Mouse (Mus musculus): ENCODE data around the gene Rab25. TPM values are rescaled to one million over a fixed set of nuclear protein-coding genes. Genes with fewer than 3 reads are reported as not detected.
A peak's percentile ranks its signal among the peaks of the same experiment; 100 is the strongest.

Rab25 gene
- polyA plus RNA-seq, 1 experiment from 2014 or later = 79.5 TPM

DNA sequence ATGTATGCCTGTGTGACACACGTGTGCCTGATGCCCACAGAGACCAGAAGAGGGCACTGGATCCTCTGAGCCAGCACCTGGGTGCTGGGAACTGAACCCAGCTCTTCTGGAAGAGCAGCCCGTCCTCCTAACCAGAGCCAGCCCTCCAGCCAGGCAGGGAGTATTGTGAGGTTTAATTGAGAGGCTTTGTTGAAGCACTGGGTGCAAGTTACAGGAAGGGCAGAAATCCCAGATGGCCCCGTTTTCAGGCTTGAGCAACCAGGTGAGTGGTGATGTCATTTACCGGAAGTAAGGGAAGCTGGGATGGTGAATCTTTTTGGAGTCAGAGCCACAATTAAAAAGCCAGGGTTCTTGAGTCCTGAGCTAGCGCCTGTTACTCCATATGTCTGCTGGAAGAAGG lies 23.1 kb downstream of the Rab25 start:
- H3K4me2 ChIP-seq (replicated peaks; ENCODE audit: low read depth) = no peak overlapping the region
- H3K27ac ChIP-seq (ENCODE audit: low read depth, low read length) = no peak overlapping the region
- H3K4me3 ChIP-seq (ENCODE audit: low read depth, low read length) = no peak overlapping the region
- no peaks in the 10 kb centered on the region for H3K9me3 ChIP-seq (ENCODE audit: control insufficient read depth)
- no peaks in the 10 kb centered on the region; the same call in 1 of the 2 replicates for H3K36me3 ChIP-seq (ENCODE audit: control insufficient read depth, insufficient read depth)
- H3K4me1 ChIP-seq (replicated peaks; ENCODE audit: control insufficient read depth, insufficient read depth, low read length) = no peaks in the 10 kb centered on the region
- no peak overlapping the region for H3K9ac ChIP-seq (ENCODE audit: low read depth, low read length)
- TF ChIP-seq CTCF (IDR thresholded peaks at IDR 0.05; ENCODE audit: low read depth) = no peak
- ATAC-seq = no peak
- H3K27me3 ChIP-seq (replicated peaks; ENCODE audit: control insufficient read depth, insufficient read depth, low read length) = no peaks in the 10 kb centered on the region
- 84% methylated on average over 5 of the region's 5 CpGs for WGBS

DNA sequence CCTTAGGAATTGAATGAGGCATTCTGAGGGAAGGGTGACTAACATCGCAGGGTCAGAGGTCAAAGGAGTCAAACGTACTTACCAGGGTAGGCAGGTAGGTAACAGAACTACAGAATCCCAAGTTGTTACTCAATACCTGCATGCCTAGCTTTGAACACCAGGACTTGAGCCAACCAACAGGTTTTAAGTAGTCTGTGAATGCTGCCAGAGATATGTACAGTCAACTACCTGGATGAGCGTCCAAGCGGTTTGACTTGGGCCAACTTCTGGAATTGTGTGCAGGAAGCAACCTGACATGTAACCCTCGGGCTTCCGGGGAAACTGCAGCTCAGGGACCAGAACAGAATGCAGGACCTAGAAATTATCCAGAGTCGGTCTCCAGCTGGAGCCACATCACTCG lies 25.1 kb downstream of the Rab25 start:
- H3K36me3 ChIP-seq (ENCODE audit: control insufficient read depth, insufficient read depth) = no peaks in the 10 kb centered on the region; the same call in 1 of the 2 replicates
- no peak for TF ChIP-seq CTCF (IDR thresholded peaks at IDR 0.05; ENCODE audit: low read depth)
- H3K27ac ChIP-seq (ENCODE audit: low read depth, low read length) = no peak overlapping the region
- no peak overlapping the region for H3K9ac ChIP-seq (ENCODE audit: low read depth, low read length)
- WGBS = 80% methylated on average over 8 of the region's 8 CpGs
- H3K27me3 ChIP-seq (replicated peaks; ENCODE audit: control insufficient read depth, insufficient read depth, low read length) = no peaks in the 10 kb centered on the region
- no peak overlapping the region for H3K4me2 ChIP-seq (replicated peaks; ENCODE audit: low read depth)
- no peak for ATAC-seq
- H3K4me3 ChIP-seq (ENCODE audit: low read depth, low read length) = no peak overlapping the region
- no peaks in the 10 kb centered on the region for H3K4me1 ChIP-seq (replicated peaks; ENCODE audit: control insufficient read depth, insufficient read depth, low read length)
- no peaks in the 10 kb centered on the region for H3K9me3 ChIP-seq (ENCODE audit: control insufficient read depth)

DNA sequence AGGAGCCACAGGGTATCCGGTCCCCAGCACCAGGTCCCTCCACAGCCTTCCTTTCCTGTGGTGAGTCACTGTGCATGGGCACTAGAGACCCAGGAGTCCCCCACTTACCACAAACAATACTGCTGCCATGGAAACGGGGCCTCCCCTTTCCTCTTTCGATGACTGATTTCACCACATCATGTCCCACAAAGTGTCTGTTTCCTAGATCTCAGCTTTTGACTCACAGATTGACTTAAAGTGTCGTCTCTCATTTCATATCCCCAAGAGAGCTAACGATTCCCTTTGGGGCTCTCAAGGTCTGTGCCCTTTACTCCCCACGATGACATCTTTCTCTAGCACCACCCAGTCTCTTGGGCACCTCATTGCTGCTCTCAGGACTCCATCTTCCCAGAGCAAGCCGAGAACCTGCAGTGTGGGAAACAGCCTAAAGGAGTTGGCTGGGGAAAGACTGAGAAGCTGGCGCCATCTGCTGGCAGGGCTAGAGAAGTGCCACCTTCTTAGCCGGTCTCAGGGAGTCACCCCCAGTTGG lies 26.2 kb downstream of the Rab25 start:
- ATAC-seq = peak; percentile 41; the same call in 1 of the 2 replicates
- Histone ChIP-seq H3K27ac (ENCODE audit: low read depth, low read length) (no peak overlapping the region), H3K9ac (ENCODE audit: low read depth, low read length) (no peak overlapping the region), H3K4me1 (replicated peaks; ENCODE audit: control insufficient read depth, insufficient read depth, low read length) (no peaks in the 10 kb centered on the region), H3K4me2 (replicated peaks; ENCODE audit: low read depth) (no peak overlapping the region), H3K27me3 (replicated peaks; ENCODE audit: control insufficient read depth, insufficient read depth, low read length) (no peaks in the 10 kb centered on the region), H3K9me3 (ENCODE audit: control insufficient read depth) (no peaks in the 10 kb centered on the region), H3K36me3 (ENCODE audit: control insufficient read depth, insufficient read depth) (no peaks in the 10 kb centered on the region; the same call in 1 of the 2 replicates), H3K4me3 (ENCODE audit: low read depth, low read length) (no peak overlapping the region)
- WGBS = 39% methylated on average over 9 of the region's 9 CpGs
- TF ChIP-seq CTCF (IDR thresholded peaks at IDR 0.05; ENCODE audit: low read depth) = peak; percentile 98

DNA sequence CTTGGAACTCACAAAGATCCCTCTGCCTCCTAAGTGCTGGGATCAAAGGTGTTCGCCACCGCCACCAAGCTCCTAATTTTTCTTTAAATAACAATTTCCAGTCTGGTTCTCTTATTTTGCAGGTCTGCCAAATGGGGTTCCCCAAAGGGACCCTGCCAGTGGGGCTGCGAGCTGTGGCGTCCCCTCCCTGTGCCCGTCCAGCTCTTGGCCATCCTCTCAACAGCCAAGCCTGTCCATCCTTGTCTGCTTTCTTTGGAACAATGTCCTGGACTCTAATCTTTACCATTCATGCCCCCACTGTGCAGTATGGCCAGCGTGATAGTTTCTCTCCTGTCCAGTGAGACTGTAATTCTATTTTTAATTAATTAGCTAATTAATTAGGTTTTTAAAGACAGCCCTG lies 26.9 kb downstream of the Rab25 start:
- Histone ChIP-seq H3K36me3 (ENCODE audit: control insufficient read depth, insufficient read depth) (no peaks in the 10 kb centered on the region; the same call in 1 of the 2 replicates), H3K4me3 (ENCODE audit: low read depth, low read length) (no peak overlapping the region), H3K27ac (ENCODE audit: low read depth, low read length) (no peak overlapping the region), H3K4me1 (replicated peaks; ENCODE audit: control insufficient read depth, insufficient read depth, low read length) (no peaks in the 10 kb centered on the region), H3K27me3 (replicated peaks; ENCODE audit: control insufficient read depth, insufficient read depth, low read length) (no peaks in the 10 kb centered on the region), H3K9ac (ENCODE audit: low read depth, low read length) (no peak overlapping the region), H3K9me3 (ENCODE audit: control insufficient read depth) (no peaks in the 10 kb centered on the region), H3K4me2 (replicated peaks; ENCODE audit: low read depth) (no peak overlapping the region)
- no peak for TF ChIP-seq CTCF (IDR thresholded peaks at IDR 0.05; ENCODE audit: low read depth)
- ATAC-seq = no peak
- 90% methylated on average over 6 of the region's 6 CpGs for WGBS

DNA sequence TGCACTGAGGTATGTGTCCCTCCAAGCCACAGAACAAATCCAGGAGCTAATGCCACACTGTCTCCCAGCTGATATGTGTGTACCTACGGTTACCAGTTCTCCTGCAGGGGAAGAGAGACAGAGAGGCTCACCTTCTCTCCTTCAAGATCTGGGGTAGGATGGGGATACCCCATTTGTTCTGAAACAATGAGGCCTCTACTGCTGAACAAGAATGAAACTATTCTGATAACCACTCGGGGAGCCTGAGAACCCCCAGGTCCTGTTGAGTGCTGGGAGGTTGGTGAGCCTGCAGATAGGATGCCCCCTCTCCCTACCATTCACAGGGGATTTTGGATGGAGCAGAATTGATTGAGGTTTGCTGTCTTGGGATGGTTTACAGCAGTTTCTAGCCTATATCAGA lies 28.0 kb downstream of the Rab25 start:
- no peak overlapping the region for H3K4me2 ChIP-seq (replicated peaks; ENCODE audit: low read depth)
- H3K9me3 ChIP-seq (ENCODE audit: control insufficient read depth) = no peaks in the 10 kb centered on the region
- no peaks in the 10 kb centered on the region; the same call in 1 of the 2 replicates for H3K36me3 ChIP-seq (ENCODE audit: control insufficient read depth, insufficient read depth)
- ATAC-seq = no peak
- 0 out of 2 replicates have a peak, but pooled peaks cover 7% of the 10 kb centered on the region for H3K4me1 ChIP-seq (replicated peaks; ENCODE audit: control insufficient read depth, insufficient read depth, low read length)
- TF ChIP-seq CTCF (IDR thresholded peaks at IDR 0.05; ENCODE audit: low read depth) = no peak
- no peak overlapping the region for H3K4me3 ChIP-seq (ENCODE audit: low read depth, low read length)
- no peak overlapping the region for H3K9ac ChIP-seq (ENCODE audit: low read depth, low read length)
- no peaks in the 10 kb centered on the region for H3K27me3 ChIP-seq (replicated peaks; ENCODE audit: control insufficient read depth, insufficient read depth, low read length)
- 83% methylated on average over 2 of the region's 2 CpGs for whole genome bisulfite sequencing
- H3K27ac ChIP-seq (ENCODE audit: low read depth, low read length) = no peak overlapping the region

DNA sequence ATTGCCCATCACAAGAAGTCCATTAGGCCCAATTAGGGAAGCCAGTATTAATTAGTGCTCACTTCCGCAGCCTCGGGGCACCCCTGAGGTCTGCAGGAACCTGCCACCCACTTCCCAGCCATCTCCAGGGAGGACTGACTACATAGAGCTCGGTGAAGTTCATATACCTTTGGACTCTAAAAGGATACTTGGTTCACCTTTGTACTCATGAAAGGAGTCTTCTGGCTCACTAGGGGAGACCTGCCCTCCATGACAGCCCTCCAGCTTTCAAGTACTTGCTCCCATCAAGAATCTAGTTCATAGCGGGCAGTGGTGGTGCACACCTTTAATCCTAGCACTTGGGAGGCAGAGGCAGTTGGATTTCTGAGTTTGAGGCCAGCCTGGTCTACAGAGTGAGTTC lies 29.7 kb downstream of the Rab25 start:
- Histone ChIP-seq H3K4me2 (replicated peaks; ENCODE audit: low read depth) (no peak overlapping the region), H3K27me3 (replicated peaks; ENCODE audit: control insufficient read depth, insufficient read depth, low read length) (no peaks in the 10 kb centered on the region), H3K9me3 (ENCODE audit: control insufficient read depth) (no peaks in the 10 kb centered on the region), H3K27ac (ENCODE audit: low read depth, low read length) (no peak overlapping the region), H3K36me3 (ENCODE audit: control insufficient read depth, insufficient read depth) (no peaks in the 10 kb centered on the region; the same call in 1 of the 2 replicates), H3K9ac (ENCODE audit: low read depth, low read length) (no peak overlapping the region), H3K4me1 (replicated peaks; ENCODE audit: control insufficient read depth, insufficient read depth, low read length) (peaks cover 16% of the 10 kb centered on the region), H3K4me3 (ENCODE audit: low read depth, low read length) (no peak overlapping the region)
- no peak for TF ChIP-seq CTCF (IDR thresholded peaks at IDR 0.05; ENCODE audit: low read depth)
- WGBS = 68% methylated on average over 4 of the region's 4 CpGs
- ATAC-seq = no peak

DNA sequence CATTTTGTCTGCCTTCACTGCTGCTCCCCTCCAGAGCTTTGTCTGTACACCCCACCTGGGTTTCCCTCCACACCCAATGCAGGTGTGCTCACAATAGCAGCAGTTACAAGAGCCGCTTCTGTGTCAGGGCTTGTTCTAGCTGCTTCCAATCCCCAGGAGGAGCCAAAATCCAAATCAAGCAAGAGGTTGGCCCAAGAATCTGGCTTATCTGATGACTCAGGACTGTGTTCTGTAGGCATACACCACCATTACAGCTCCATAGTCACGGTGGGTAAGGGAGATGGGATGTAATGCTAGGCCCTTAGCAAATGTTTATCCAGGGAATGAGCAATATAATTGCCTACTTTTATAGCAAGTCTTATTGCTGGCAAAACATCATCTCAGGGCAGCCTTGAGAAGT lies 31.7 kb downstream of the Rab25 start:
- no peak overlapping the region for H3K4me3 ChIP-seq (ENCODE audit: low read depth, low read length)
- WGBS = 44% methylated on average over 2 of the region's 2 CpGs
- H3K4me2 ChIP-seq (replicated peaks; ENCODE audit: low read depth) = no peak overlapping the region
- no peaks in the 10 kb centered on the region for H3K27me3 ChIP-seq (replicated peaks; ENCODE audit: control insufficient read depth, insufficient read depth, low read length)
- no peak overlapping the region for H3K27ac ChIP-seq (ENCODE audit: low read depth, low read length)
- ATAC-seq = no peak
- no peaks in the 10 kb centered on the region for H3K36me3 ChIP-seq (ENCODE audit: control insufficient read depth, insufficient read depth)
- H3K9ac ChIP-seq (ENCODE audit: low read depth, low read length) = no peak overlapping the region
- no peak for TF ChIP-seq CTCF (IDR thresholded peaks at IDR 0.05; ENCODE audit: low read depth)
- no peaks in the 10 kb centered on the region for H3K9me3 ChIP-seq (ENCODE audit: control insufficient read depth)
- peaks cover 25% of the 10 kb centered on the region for H3K4me1 ChIP-seq (replicated peaks; ENCODE audit: control insufficient read depth, insufficient read depth, low read length)

Measured in intestine, postnatal 0 days (tissue).